Mouse (Mus musculus) layer of hippocampus, adult 6 months (tissue): Measurements from ENCODE around the gene Irx4. TPM values are rescaled to one million over a fixed set of nuclear protein-coding genes. Genes with fewer than 3 reads are reported as not detected.

Source experiments
- long read RNA-seq, 2 experiments: library from polyadenylated mRNA; unstranded; transcript quantifications; one replicate each; pipeline ENCODE4 v2.0.0; 2019 to 2020
- polyA plus RNA-seq: library from polyadenylated mRNA; unstranded; fragments of <200 nt; fragmentation: Nextera tagmentation; gene quantifications from 2 replicates; pipeline ENCODE4 v1.2.3, GENCODE M21; 2021

Irx4 gene
- polyA plus RNA-seq: not detected in 2 replicates
- long read RNA-seq, experiment 1: 0 reads
- long read RNA-seq, experiment 2: 0 reads

DNA sequence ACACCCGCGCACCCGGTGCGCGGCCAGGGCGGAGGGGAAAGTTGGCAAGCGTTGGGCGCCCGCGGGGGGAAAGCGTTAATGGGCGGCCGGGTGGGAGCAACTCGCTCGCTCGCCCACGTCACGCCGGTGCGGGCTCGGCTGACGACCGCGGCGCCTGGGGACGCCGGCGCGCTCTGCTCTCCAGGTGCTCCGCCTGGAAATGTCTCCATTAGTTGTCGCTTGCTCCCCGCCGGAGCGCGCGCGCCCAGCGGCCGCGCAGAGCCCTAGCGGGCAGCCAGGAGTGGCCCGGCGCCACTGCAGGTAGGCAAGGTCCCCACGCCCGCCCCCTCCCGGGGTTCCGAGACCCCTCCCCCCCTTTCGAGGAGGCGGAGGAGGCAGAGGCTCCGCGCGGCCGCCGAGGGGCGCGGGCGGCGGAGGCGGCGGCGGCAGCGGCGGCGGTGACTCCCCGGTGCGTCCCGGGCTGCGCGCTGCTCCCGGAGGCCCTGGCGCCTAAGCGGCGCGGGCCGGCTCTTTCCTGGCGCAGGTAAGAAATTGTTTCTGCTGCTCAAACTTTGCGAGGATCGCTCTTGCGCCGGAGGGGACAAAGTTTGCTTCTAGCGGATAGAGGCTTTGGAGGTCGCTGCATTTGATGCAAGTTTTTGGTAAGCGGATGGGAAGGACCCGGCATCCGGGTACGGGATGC lies at the start of gene Irx4:
TSS of gene Irx4 (plus strand) at position 126 of the 682 bp plus-strand sequence.

Other genes with a start within 250 kb of the Irx4 start
- 113 and 121 TPM in 2 replicates for gene Mrpl36, start 68.0 kb downstream of the Irx4 start, polyA plus RNA-seq
- 405 and 433 TPM in 2 replicates for gene Ndufs6, start 68.1 kb downstream of the Irx4 start, polyA plus RNA-seq
- gene Lpcat1, start 206.7 kb downstream of the Irx4 start, polyA plus RNA-seq: 15.1 and 17.5 TPM in 2 replicates